ENCODE assay signal across 9 mouse cellular contexts in the genomic region with DNA sequence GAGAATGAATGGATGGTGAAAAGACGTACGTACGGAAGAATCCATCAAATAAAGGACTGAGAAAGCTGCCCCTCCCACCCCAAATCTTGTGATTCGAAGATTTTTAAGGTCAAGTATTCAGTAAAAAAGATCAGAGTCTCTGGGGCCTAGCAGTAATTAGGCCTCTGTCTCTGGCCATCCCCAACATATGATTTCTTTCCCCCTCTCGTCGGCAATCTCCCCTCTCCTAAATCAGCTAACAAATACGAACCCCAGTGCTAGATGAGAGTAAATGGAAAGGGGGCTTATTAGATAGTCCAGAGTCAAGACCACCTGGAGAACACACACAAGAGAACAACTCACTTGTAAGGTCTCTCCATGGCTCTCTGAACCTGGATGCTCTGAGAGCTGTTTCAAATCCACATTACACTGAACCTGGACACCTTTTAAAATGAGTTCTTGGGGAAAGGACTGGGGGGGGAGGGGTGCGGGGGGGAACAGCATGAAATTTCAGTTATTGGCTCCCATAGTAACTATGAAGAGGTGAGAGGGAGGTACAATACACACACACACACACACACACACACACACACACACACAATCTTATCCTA. TPM values are rescaled to one million over a fixed set of nuclear protein-coding genes. Genes with fewer than 3 reads are reported as not detected.
A peak's percentile ranks its signal among the peaks of the same experiment; 100 is the strongest.
DNase-seq lines count a peak whose midpoint lies in the region; ATAC-seq lines count a peak whose summit lies in the region.
"Had no signal": no experiment of that assay in that cellular context is flagged by ENCODE, and none has a peak within 500 bp of the region (broad histone marks: within the 10 kb centered on the region; RNA-seq: fewer than 3 reads in every experiment).

No protein-coding gene starts in this region.

- H3K4me1 ChIP-seq in kidney, embryonic 15.5 days: peaks cover 85% of the 10 kb centered on the region
- peaks cover 58% of the 10 kb centered on the region for H3K4me1 ChIP-seq in embryonic facial prominence, embryonic 15.5 days
- H3K4me1 ChIP-seq in hindbrain, embryonic 15.5 days (replicated peaks): peaks cover 79% of the 10 kb centered on the region
- H3K4me1 ChIP-seq in midbrain, embryonic 16.5 days (ENCODE audit: control insufficient read depth, insufficient read depth, low read length): peaks cover 64% of the 10 kb centered on the region

- H3K36me3 ChIP-seq in kidney, embryonic 15.5 days: peaks cover 15% of the 10 kb centered on the region
- H3K36me3 ChIP-seq in embryonic facial prominence, embryonic 15.5 days: 0 out of 2 replicates have a peak, but pooled peaks cover 6% of the 10 kb centered on the region
- peaks cover 4% of the 10 kb centered on the region; the same call in 1 of the 2 replicates for H3K36me3 ChIP-seq in hindbrain, embryonic 15.5 days
- peaks cover 4% of the 10 kb centered on the region; the same call in 1 of the 2 replicates for H3K36me3 ChIP-seq in midbrain, embryonic 16.5 days (ENCODE audit: control insufficient read depth, insufficient read depth, low read length)

- ATAC-seq in kidney, embryonic 15.5 days (replicated peaks; ENCODE audit: low FRiP score): no peak
- no peak for ATAC-seq in embryonic facial prominence, embryonic 15.5 days (ENCODE audit: insufficient number of reproducible peaks, low FRiP score, low TSS enrichment, low read depth)
- ATAC-seq in hindbrain, embryonic 15.5 days (ENCODE audit: low FRiP score, low read depth): no peak
- ATAC-seq in midbrain, embryonic 16.5 days: no peak

- peak overlapping the region; percentile 96 for H3K27ac ChIP-seq in kidney, embryonic 15.5 days
- peak overlapping the region; percentile 91 for H3K27ac ChIP-seq in embryonic facial prominence, embryonic 15.5 days (replicated peaks)
- H3K27ac ChIP-seq in hindbrain, embryonic 15.5 days (replicated peaks): peak overlapping the region; percentile 96
- peak overlapping the region; percentile 95 for H3K27ac ChIP-seq in midbrain, embryonic 16.5 days (ENCODE audit: low read length)

- no peak for DNase-seq in kidney, adult 8-10 months
- DNase-seq in right cerebral cortex, adult 18-20 months: no peak
- no peak for DNase-seq in layer of hippocampus, adult 11-12 months (ENCODE audit: low spot score)

- no peaks in the 10 kb centered on the region for H3K27me3 ChIP-seq in kidney, embryonic 15.5 days
- H3K27me3 ChIP-seq in embryonic facial prominence, embryonic 15.5 days: no peaks in the 10 kb centered on the region
- H3K27me3 ChIP-seq in hindbrain, embryonic 15.5 days: no peaks in the 10 kb centered on the region
- H3K27me3 ChIP-seq in midbrain, embryonic 16.5 days (ENCODE audit: control insufficient read depth, insufficient read depth, low read depth, low read length): no peaks in the 10 kb centered on the region
- H3K27me3 ChIP-seq: Patski had no signal

- H3K4me2 ChIP-seq in kidney, embryonic 15.5 days: peak overlapping the region; percentile 75
- peak overlapping the region; percentile 61 for H3K4me2 ChIP-seq in embryonic facial prominence, embryonic 15.5 days (replicated peaks)
- peak overlapping the region; percentile 70 for H3K4me2 ChIP-seq in hindbrain, embryonic 15.5 days
- H3K4me2 ChIP-seq in midbrain, embryonic 16.5 days (ENCODE audit: low read length): peak overlapping the region; percentile 68

- peak overlapping the region; percentile 70 for H3K4me3 ChIP-seq in kidney, embryonic 15.5 days (replicated peaks)
- H3K4me3 ChIP-seq in embryonic facial prominence, embryonic 15.5 days (replicated peaks): peak overlapping the region; percentile 67; the same call in 1 of the 2 replicates
- peak overlapping the region; percentile 65 for H3K4me3 ChIP-seq in hindbrain, embryonic 15.5 days
- peak overlapping the region; percentile 64 for H3K4me3 ChIP-seq in midbrain, embryonic 16.5 days (ENCODE audit: low read depth, low read length)

- WGBS in kidney, embryonic 15.5 days: 53% methylated on average over 8 of the region's 8 CpGs
- 47% methylated on average over 8 of the region's 8 CpGs for WGBS in embryonic facial prominence, embryonic 15.5 days
- 17% methylated on average over 8 of the region's 8 CpGs for WGBS in hindbrain, embryonic 15.5 days
- 5% methylated on average over 8 of the region's 8 CpGs for WGBS in midbrain, embryonic 16.5 days

- H3K9me3 ChIP-seq in kidney, embryonic 15.5 days (replicated peaks): no peaks in the 10 kb centered on the region
- no peaks in the 10 kb centered on the region for H3K9me3 ChIP-seq in embryonic facial prominence, embryonic 15.5 days (replicated peaks)
- H3K9me3 ChIP-seq in hindbrain, embryonic 15.5 days: no peaks in the 10 kb centered on the region
- H3K9me3 ChIP-seq in midbrain, embryonic 16.5 days (replicated peaks; ENCODE audit: control insufficient read depth, low read length, poor library complexity, severe bottlenecking): no peaks in the 10 kb centered on the region

- peak overlapping the region; percentile 73 for H3K9ac ChIP-seq in kidney, embryonic 15.5 days
- no peak overlapping the region for H3K9ac ChIP-seq in embryonic facial prominence, embryonic 15.5 days
- peak overlapping the region; percentile 65; the same call in 1 of the 2 replicates for H3K9ac ChIP-seq in hindbrain, embryonic 15.5 days
- H3K9ac ChIP-seq in midbrain, embryonic 16.5 days (ENCODE audit: low read depth, low read length): peak overlapping the region; percentile 81

RNA-seq across cellular contexts. Expression of a gene that starts 2.3 kb away (rescaled TPM):
- polyA plus RNA-seq in kidney, embryonic 15.5 days (2015; fragmentation: Nextera tagmentation; extraction: Ambion mirVana): 0.93 and 1.1 TPM in 2 replicates
- 0.53 and 0.60 TPM in 2 replicates for polyA plus RNA-seq in embryonic facial prominence, embryonic 15.5 days (2015; fragmentation: Nextera tagmentation; extraction: Ambion mirVana)
- 0.17 and 1.1 TPM in 2 replicates for polyA plus RNA-seq in hindbrain, embryonic 15.5 days (2015; fragmentation: Nextera tagmentation; extraction: Ambion mirVana)
- polyA plus RNA-seq in midbrain, embryonic 16.5 days (2015; fragmentation: Nextera tagmentation; extraction: Ambion mirVana): 0.16 and 1.0 TPM in 2 replicates

RNA-seq across cellular contexts. Expression of a gene that starts 7.4 kb away (rescaled TPM):
- 38.5 and 43.8 TPM in 2 replicates for polyA plus RNA-seq in kidney, embryonic 15.5 days (2015; fragmentation: Nextera tagmentation; extraction: Ambion mirVana)
- 33.7 and 33.8 TPM in 2 replicates for polyA plus RNA-seq in embryonic facial prominence, embryonic 15.5 days (2015; fragmentation: Nextera tagmentation; extraction: Ambion mirVana)
- 38.2 and 40.5 TPM in 2 replicates for polyA plus RNA-seq in hindbrain, embryonic 15.5 days (2015; fragmentation: Nextera tagmentation; extraction: Ambion mirVana)
- 30.3 and 33.6 TPM in 2 replicates for polyA plus RNA-seq in midbrain, embryonic 16.5 days (2015; fragmentation: Nextera tagmentation; extraction: Ambion mirVana)

RNA-seq across cellular contexts. Expression of a gene that starts 28.6 kb away (rescaled TPM):
- polyA plus RNA-seq in kidney, embryonic 15.5 days (2015; fragmentation: Nextera tagmentation; extraction: Ambion mirVana): 86.1 and 105 TPM in 2 replicates
- 144 and 150 TPM in 2 replicates for polyA plus RNA-seq in embryonic facial prominence, embryonic 15.5 days (2015; fragmentation: Nextera tagmentation; extraction: Ambion mirVana)
- 85.2 and 87.6 TPM in 2 replicates for polyA plus RNA-seq in hindbrain, embryonic 15.5 days (2015; fragmentation: Nextera tagmentation; extraction: Ambion mirVana)
- polyA plus RNA-seq in midbrain, embryonic 16.5 days (2015; fragmentation: Nextera tagmentation; extraction: Ambion mirVana): 78.0 and 79.7 TPM in 2 replicates

RNA-seq across cellular contexts. Expression of a gene that starts 29.1 kb away (rescaled TPM):
- not detected in 2 replicates for polyA plus RNA-seq in kidney, embryonic 15.5 days (2015; fragmentation: Nextera tagmentation; extraction: Ambion mirVana)
- polyA plus RNA-seq in embryonic facial prominence, embryonic 15.5 days (2015; fragmentation: Nextera tagmentation; extraction: Ambion mirVana): 0.19 TPM in 1 of 2 replicates, not detected in the other
- polyA plus RNA-seq in hindbrain, embryonic 15.5 days (2015; fragmentation: Nextera tagmentation; extraction: Ambion mirVana): 0.05 TPM in 1 of 2 replicates, not detected in the other
- not detected in 2 replicates for polyA plus RNA-seq in midbrain, embryonic 16.5 days (2015; fragmentation: Nextera tagmentation; extraction: Ambion mirVana)
- polyA plus RNA-seq: large intestine, adult 2 months; Patski had no signal
